Mouse (Mus musculus) hindbrain, embryonic 16.5 days (tissue): ENCODE data around the gene Farp1. TPM values are rescaled to one million over a fixed set of nuclear protein-coding genes. Genes with fewer than 3 reads are reported as not detected.

Source experiments
- ATAC-seq: fragments of 200-750 bp; cut with Nextera tagmentation; 2 replicates; pipeline ENCODE4 v1.8.0; 2017; ENCODE audit warnings: moderate TSS enrichment, moderate library complexity
- H3K27ac ChIP-seq: fragments of 300-500 bp; sonication (generic); 2 replicates; pipeline ENCODE4 v1.5.1; 2014; ENCODE audit warnings: low read depth, mild to moderate bottlenecking, control low read depth, low read length, moderate library complexity
- H3K27me3 ChIP-seq: fragments of 300-500 bp; sonication (generic); replicated peaks from 2 replicates; pipeline ENCODE4 v1.6.1; 2014; ENCODE audit warnings: low read length; ENCODE audit not compliant: control insufficient read depth, insufficient read depth
- H3K36me3 ChIP-seq: fragments of 300-500 bp; sonication (generic); 2 replicates; pipeline ENCODE4 v1.6.1; 2014; ENCODE audit warnings: mild to moderate bottlenecking, low read length, moderate library complexity, mixed read lengths; ENCODE audit not compliant: control insufficient read depth, insufficient read depth
- H3K4me1 ChIP-seq: fragments of 300-500 bp; sonication (generic); 2 replicates; pipeline ENCODE4 v1.6.1; 2014; ENCODE audit warnings: low read depth, low read length; ENCODE audit not compliant: control insufficient read depth, insufficient read depth
- H3K4me2 ChIP-seq: fragments of 300-500 bp; sonication (generic); 2 replicates; pipeline ENCODE4 v1.6.1; 2014; ENCODE audit warnings: mild to moderate bottlenecking, low read length, control low read depth, moderate library complexity
- H3K4me3 ChIP-seq: fragments of 300-500 bp; sonication (generic); 2 replicates; pipeline ENCODE4 v1.5.1; 2014; ENCODE audit warnings: mild to moderate bottlenecking, low read length, control low read depth, moderate library complexity
- H3K9ac ChIP-seq: fragments of 300-500 bp; sonication (generic); 2 replicates; pipeline ENCODE4 v1.6.1; 2014; ENCODE audit warnings: low read depth, mild to moderate bottlenecking, control low read depth, low read length, moderate library complexity
- H3K9me3 ChIP-seq: fragments of 300-500 bp; sonication (generic); 2 replicates; pipeline ENCODE4 v1.6.1; 2014; ENCODE audit warnings: mild to moderate bottlenecking, low read length, moderate library complexity; ENCODE audit not compliant: control insufficient read depth
- WGBS: fragments of 180-500 bp; shearing (Covaris S2); extraction: QIAGEN DNeasy Blood & Tissue Kit; methylation state at CpG from one replicate; pipeline ENCODE4 v1.1.7; 2014; 5-methylcytosine and 5-hydroxymethylcytosine counted together
- polyA plus RNA-seq: library from polyadenylated mRNA; unstranded; fragments of >200 nt; fragmentation: Nextera tagmentation; extraction: Ambion mirVana; gene quantifications from 2 replicates; pipeline ENCODE4 v1.2.1, GENCODE M21; 2015

Farp1 gene
- polyA plus RNA-seq, 1 experiment from 2014 or later = 28.9 TPM

DNA sequence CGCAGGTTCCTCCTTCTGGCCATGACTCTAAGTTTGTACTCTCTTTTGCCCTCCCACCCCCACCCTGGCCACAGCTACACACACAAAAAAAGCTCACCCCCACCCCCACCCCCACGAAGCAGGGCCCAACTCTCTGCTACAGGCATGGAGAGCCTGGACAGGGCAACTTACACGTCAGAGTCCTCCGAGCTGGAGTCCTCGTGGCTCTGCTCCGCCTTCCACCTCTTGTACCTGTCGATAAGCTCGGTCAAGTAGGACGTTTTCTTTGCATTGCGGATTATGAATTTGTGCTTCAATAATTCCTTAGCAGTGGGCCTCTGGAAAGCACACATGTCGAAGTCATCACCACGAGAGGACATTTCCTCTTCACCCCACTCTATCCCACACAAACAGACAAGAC, 259.5 kb downstream of the Farp1 start:
- H3K27ac ChIP-seq = no peak overlapping the region
- no peaks in the 10 kb centered on the region for H3K4me1 ChIP-seq
- H3K27me3 ChIP-seq = no peaks in the 10 kb centered on the region
- no peak overlapping the region for H3K4me3 ChIP-seq
- H3K4me2 ChIP-seq = no peak overlapping the region
- no peak overlapping the region for H3K9ac ChIP-seq
- H3K36me3 ChIP-seq = 0 out of 2 replicates have a peak, but pooled peaks cover 2% of the 10 kb centered on the region
- no peaks in the 10 kb centered on the region for H3K9me3 ChIP-seq
- WGBS = 91% methylated on average over 12 of the region's 12 CpGs
- no peak for ATAC-seq

DNA sequence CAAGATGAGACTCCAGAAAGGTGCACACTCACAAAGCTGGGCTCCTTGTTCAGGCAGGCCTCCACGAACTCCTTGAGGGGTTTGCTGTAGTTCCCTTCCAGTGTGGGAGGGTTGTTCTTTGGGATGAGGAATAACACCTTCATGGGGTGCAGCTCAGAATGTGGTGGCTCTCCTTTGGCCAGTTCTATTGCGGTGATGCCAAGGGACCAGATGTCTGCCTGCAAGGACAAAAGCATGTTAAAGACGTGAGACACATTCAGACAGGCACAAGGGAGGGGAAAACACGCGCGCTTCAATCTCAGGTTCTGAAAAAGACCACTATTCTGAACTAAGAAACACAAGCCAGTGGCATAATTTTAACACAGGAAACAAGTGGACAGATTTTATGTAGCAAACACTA, 262.1 kb downstream of the Farp1 start:
- Histone ChIP-seq H3K4me3 (no peak overlapping the region), H3K27me3 (no peaks in the 10 kb centered on the region), H3K9ac (no peak overlapping the region), H3K4me2 (no peak overlapping the region), H3K27ac (no peak overlapping the region), H3K9me3 (no peaks in the 10 kb centered on the region), H3K4me1 (no peaks in the 10 kb centered on the region), H3K36me3 (no peaks in the 10 kb centered on the region)
- 84% methylated on average over 6 of the region's 6 CpGs for WGBS
- ATAC-seq = no peak

DNA sequence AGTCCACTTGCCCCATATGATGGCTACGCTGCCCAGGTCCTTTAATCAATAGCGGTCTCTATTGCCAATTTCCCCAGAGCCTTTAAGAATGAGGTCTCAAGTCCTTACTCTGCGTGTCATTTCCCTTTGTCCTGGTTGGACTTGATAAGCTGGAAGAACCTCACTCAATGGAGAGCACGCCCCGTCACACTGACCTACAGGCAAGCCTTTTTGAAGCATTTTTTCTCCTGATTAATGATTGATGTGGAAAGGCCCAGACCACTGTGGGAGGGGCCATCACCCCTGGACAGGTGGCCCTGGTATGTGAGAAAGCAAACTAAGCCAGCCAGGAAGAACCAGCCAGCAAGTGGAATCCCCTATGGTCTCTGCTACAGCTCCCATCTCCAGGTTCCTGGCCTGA, 263.5 kb downstream of the Farp1 start:
- ATAC-seq = no peak
- no peak overlapping the region for H3K9ac ChIP-seq
- no peaks in the 10 kb centered on the region for H3K36me3 ChIP-seq
- H3K27me3 ChIP-seq = no peaks in the 10 kb centered on the region
- H3K9me3 ChIP-seq = no peaks in the 10 kb centered on the region
- H3K4me3 ChIP-seq = no peak overlapping the region
- no peak overlapping the region for H3K4me2 ChIP-seq
- H3K4me1 ChIP-seq = no peaks in the 10 kb centered on the region
- 90% methylated on average over 5 of the region's 5 CpGs for WGBS
- H3K27ac ChIP-seq = no peak overlapping the region

DNA sequence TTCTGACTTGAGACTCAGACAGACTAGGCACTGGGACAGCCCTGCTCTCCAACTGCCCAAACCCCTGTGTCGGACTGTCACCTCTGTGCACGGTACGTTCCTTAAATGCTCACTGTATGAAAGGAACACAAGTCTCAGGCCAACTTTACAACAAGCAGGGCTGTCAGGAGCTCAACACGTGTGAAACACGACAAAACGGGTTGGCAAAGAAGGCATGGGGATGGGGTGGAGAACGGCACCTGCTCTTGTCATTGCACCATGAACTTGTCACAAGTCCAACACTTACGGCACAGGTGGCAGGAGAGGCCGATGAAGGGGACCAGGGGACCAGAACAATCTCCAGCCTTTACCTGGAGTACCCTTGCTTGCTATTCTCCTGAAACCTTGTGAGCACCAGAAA, 264.1 kb downstream of the Farp1 start:
- Histone ChIP-seq H3K27me3 (no peaks in the 10 kb centered on the region), H3K36me3 (no peaks in the 10 kb centered on the region), H3K4me3 (no peak overlapping the region)

DNA sequence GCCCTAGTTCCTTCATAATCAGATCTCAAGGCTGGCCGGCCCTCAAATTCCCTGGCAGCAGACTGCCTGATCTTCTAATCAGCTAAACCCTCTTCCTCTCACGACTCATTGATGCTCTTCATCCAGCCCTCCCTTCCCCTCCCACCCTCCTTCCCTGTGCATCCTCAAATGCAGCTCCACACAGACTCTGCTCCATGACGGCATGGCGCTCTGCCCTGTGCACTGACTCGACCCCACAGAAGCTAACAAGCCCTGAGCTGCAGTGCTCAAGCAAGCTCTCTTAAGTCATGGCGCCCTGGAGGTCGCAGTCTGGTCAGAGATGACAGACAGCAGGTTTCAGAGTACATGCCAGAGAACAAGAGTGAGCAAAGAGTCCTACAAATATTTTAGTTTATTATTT, 269.5 kb downstream of the Farp1 start:
- WGBS = 59% methylated on average over 7 of the region's 7 CpGs
- Histone ChIP-seq H3K4me3 (no peak overlapping the region), H3K27ac (no peak overlapping the region), H3K4me1 (0 out of 2 replicates have a peak, but pooled peaks cover 2% of the 10 kb centered on the region), H3K9ac (no peak overlapping the region), H3K4me2 (no peak overlapping the region), H3K36me3 (no peaks in the 10 kb centered on the region), H3K27me3 (no peaks in the 10 kb centered on the region), H3K9me3 (no peaks in the 10 kb centered on the region)
- no peak for ATAC-seq

More for the DNA sequence above, 264.1 kb downstream of the Farp1 start:
- WGBS = 92% methylated on average over 9 of the region's 9 CpGs
- no peaks in the 10 kb centered on the region for H3K4me1 ChIP-seq
- H3K27ac ChIP-seq = no peak overlapping the region
- no peak overlapping the region for H3K9ac ChIP-seq
- ATAC-seq = no peak
- no peak overlapping the region for H3K4me2 ChIP-seq
- no peaks in the 10 kb centered on the region for H3K9me3 ChIP-seq

DNA sequence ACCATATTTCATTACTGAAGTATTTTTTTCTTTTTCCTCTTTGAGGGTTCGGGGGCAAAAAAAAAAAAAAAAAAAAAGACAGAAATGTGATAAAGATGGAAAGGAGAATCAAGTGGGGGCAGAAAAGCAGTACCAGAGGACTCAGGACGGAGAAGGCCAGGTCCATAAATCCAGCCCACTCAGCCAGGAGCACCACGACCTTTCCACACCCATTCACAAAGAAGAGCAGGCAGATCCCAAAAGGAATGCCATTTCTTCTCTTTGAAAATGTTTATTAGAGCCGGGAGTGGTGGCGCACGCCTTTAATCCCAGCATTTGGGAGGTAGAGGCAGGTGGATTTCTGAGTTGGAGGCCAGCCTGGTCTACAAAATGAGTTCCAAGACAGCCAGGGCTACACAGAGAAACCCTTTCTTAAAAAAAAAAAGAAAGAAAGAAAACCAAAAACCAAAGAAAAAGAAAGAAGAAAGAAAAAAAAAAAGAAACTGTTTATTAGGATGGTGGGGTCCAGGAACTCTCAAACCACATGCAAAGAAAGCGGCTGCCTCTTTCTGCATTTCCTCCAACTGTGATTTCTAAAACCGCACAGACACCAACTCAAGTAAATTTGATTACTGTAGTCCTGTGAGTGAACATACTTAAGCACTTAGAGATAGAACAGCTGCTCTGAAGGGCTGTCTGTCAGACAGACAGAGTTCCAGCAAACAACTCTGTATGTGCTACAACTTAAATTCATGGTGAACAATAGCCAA, 270.5 kb downstream of the Farp1 start:
- Histone ChIP-seq H3K4me2 (no peak overlapping the region), H3K4me1 (0 out of 2 replicates have a peak, but pooled peaks cover 2% of the 10 kb centered on the region), H3K4me3 (no peak overlapping the region), H3K36me3 (no peaks in the 10 kb centered on the region), H3K27ac (no peak overlapping the region), H3K27me3 (no peaks in the 10 kb centered on the region), H3K9ac (no peak overlapping the region), H3K9me3 (no peaks in the 10 kb centered on the region)
- ATAC-seq = no peak
- WGBS = 73% methylated on average over 8 of the region's 8 CpGs

DNA sequence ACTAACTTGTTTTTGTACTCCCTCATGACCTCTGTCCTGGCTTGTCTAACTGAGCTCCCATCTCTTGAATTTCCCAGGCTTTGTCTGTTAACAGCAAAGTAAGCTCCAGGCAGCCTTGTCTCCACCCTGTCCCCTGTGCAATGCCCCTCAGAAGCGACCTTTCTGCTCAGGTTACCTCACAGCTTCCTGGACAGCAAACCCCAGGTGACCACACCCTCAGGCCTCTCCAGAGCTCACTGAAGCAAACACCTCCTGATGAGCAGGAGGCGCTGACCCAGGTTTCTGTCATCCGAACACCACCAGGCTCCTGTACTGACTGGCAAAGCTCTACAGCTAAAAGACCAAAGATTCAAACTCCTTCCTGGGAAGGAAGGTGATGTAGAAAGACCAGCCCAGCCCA, 274.9 kb downstream of the Farp1 start:
- no peak for ATAC-seq
- Histone ChIP-seq H3K9ac (no peak overlapping the region), H3K27me3 (no peaks in the 10 kb centered on the region), H3K4me3 (no peak overlapping the region), H3K9me3 (no peaks in the 10 kb centered on the region), H3K4me1 (no peaks in the 10 kb centered on the region), H3K27ac (no peak overlapping the region), H3K36me3 (no peaks in the 10 kb centered on the region), H3K4me2 (no peak overlapping the region)
- WGBS = 91% methylated on average over 3 of the region's 3 CpGs

DNA sequence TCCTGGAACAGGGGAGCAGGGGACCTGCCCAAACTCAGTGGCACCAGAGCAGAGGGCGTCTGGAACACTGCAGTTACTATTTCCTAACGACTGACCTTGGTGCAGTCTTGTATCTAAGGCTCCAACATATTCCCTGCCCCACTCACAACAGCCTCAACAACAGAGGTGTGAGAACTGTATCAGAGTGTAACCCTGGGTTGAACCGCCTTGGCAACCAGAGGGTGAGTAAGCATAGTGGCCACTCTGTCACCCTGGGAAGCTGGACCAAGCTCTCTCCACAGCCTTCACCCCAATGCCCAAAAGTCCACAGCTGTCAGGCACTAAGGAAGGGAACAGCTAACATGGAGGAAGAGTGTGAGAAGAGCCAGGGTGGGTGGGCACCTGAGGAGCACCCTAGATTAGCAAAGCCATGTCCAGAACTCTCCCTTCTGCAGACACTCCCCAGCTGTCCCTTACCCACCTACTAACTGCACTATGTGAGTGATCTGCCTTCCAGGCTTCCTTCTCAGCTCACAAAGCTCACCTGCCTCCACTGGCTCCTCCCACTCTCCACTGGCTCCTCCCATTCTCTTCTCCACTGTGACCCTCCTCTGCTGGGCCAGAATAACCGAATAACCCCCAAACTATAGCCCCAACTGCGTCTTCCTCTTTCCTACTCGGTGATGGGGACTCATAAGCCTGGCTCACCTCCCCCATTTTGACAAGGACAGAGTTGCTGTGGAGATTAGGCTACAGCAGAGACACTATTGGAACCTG, 275.5 kb downstream of the Farp1 start:
- 86% methylated on average over 6 of the region's 6 CpGs for WGBS
- no peaks in the 10 kb centered on the region; the same call in 1 of the 2 replicates for H3K4me1 ChIP-seq
- H3K27ac ChIP-seq = no peak overlapping the region
- no peaks in the 10 kb centered on the region for H3K27me3 ChIP-seq
- H3K4me3 ChIP-seq = no peak overlapping the region
- H3K9ac ChIP-seq = no peak overlapping the region
- H3K9me3 ChIP-seq = no peaks in the 10 kb centered on the region
- H3K36me3 ChIP-seq = no peaks in the 10 kb centered on the region
- H3K4me2 ChIP-seq = no peak overlapping the region
- no peak for ATAC-seq

DNA sequence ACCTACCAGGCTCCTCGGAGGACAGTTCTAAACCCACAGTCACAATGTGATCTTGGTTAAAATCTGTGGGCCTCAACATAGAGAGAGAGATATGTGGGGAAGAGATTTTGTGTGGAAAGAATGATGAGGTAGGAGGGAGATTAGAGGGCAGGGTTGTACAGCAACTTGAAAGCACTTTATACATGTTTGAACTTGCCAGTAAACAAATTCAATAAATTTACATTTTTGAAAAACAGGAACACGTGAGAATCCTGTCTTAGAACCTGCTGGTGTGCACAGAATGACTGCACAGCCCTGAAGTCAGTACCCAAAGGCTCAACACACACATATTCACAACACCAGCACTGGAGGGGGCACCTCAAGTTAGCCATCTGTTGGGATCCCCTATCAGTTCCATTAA, 276.1 kb downstream of the Farp1 start:
- no peak overlapping the region for H3K27ac ChIP-seq
- H3K27me3 ChIP-seq = no peaks in the 10 kb centered on the region
- H3K9me3 ChIP-seq = no peaks in the 10 kb centered on the region
- H3K36me3 ChIP-seq = no peaks in the 10 kb centered on the region
- WGBS = 88% methylated on average over 2 of the region's 2 CpGs
- H3K4me3 ChIP-seq = no peak overlapping the region
- no peak overlapping the region for H3K4me2 ChIP-seq
- H3K9ac ChIP-seq = no peak overlapping the region
- ATAC-seq = no peak
- H3K4me1 ChIP-seq = peaks cover 4% of the 10 kb centered on the region
